Mouse (Mus musculus) megakaryocyte, embryonic 14.5 days (primary cell): ENCODE measurements at regions not wholly inside any gene's neighbourhood (a gene's known extent, or its start where the extent isn't known, plus 50 kb on each side); places are given as distances from the start of the nearest gene placed in this dataset.

Source experiments
- FLI1 ChIP-seq: IDR thresholded peaks from 2 replicates; pipeline ENCODE4 v1.6.1; 2012; ENCODE audit warnings: low read length, inconsistent platforms, mixed read lengths
- GATA1 ChIP-seq: IDR thresholded peaks from 3 replicates; pipeline ENCODE4 v1.6.1; 2012; ENCODE audit warnings: mixed read lengths, low read length, inconsistent platforms, borderline replicate concordance

- no peak for TF ChIP-seq GATA1
- TF ChIP-seq FLI1 = no peak
Observed at GRCm38 (mm10) chr16:23838114-23838513, 52.6 kb downstream of the Sst start.
